Mouse (Mus musculus) midbrain, embryonic 13.5 days (tissue): ENCODE measurements at regions not wholly inside any gene's neighbourhood (a gene's known extent, or its start where the extent isn't known, plus 50 kb on each side); places are given as distances from the start of the nearest gene placed in this dataset.

ENCODE experiments used
- ATAC-seq: fragments of 200-750 bp; cut with Nextera tagmentation; 2 replicates; pipeline ENCODE4 v1.8.0; 2017; ENCODE audit warnings: mild to moderate bottlenecking, moderate TSS enrichment, moderate library complexity
- H3K27ac ChIP-seq: fragments of 300-500 bp; sonication (generic); 2 replicates; pipeline ENCODE4 v1.5.1; 2015; ENCODE audit warnings: inconsistent platforms, mild to moderate bottlenecking, moderate library complexity
- H3K27me3 ChIP-seq: fragments of 300-500 bp; sonication (generic); 2 replicates; pipeline ENCODE4 v1.6.1; 2015; ENCODE audit warnings: mild to moderate bottlenecking, inconsistent platforms
- H3K36me3 ChIP-seq: fragments of 300-500 bp; sonication (generic); 2 replicates; pipeline ENCODE4 v1.6.1; 2015; ENCODE audit warnings: mild to moderate bottlenecking, inconsistent platforms
- H3K4me1 ChIP-seq: fragments of 300-500 bp; sonication (generic); replicated peaks from 2 replicates; pipeline ENCODE4 v1.6.1; 2015; ENCODE audit warnings: inconsistent platforms
- H3K4me2 ChIP-seq: fragments of 300-500 bp; sonication (generic); replicated peaks from 2 replicates; pipeline ENCODE4 v1.6.1; 2015; ENCODE audit warnings: moderate library complexity, mild to moderate bottlenecking, inconsistent platforms
- H3K4me3 ChIP-seq: fragments of 300-500 bp; sonication (generic); replicated peaks from 2 replicates; pipeline ENCODE4 v1.5.1; 2015; ENCODE audit warnings: mild to moderate bottlenecking, inconsistent platforms
- H3K9ac ChIP-seq: fragments of 300-500 bp; sonication (generic); replicated peaks from 2 replicates; pipeline ENCODE4 v1.6.1; 2015; ENCODE audit warnings: mild to moderate bottlenecking, inconsistent platforms
- H3K9me3 ChIP-seq: fragments of 300-500 bp; sonication (generic); 2 replicates; pipeline ENCODE4 v1.6.1; 2016; ENCODE audit warnings: mild to moderate bottlenecking, inconsistent platforms
- WGBS: fragments of 180-500 bp; shearing (Covaris S2); methylation state at CpG from one replicate; pipeline ENCODE4 v1.1.7; 2015; 5-methylcytosine and 5-hydroxymethylcytosine counted together

GRCm38 (mm10) chr13:51936441-51936840 lies 90.0 kb downstream of the Gadd45g start:
- no peak for ATAC-seq
- Histone ChIP-seq H3K9me3 (no peaks in the 10 kb centered on the region), H3K27me3 (peaks cover 36% of the 10 kb centered on the region), H3K4me1 (0 out of 2 replicates have a peak, but pooled peaks cover 3% of the 10 kb centered on the region), H3K36me3 (no peaks in the 10 kb centered on the region), H3K27ac (no peak overlapping the region), H3K4me2 (no peak overlapping the region), H3K9ac (no peak overlapping the region), H3K4me3 (no peak overlapping the region)
- 91% methylated on average over 5 of the region's 5 CpGs for WGBS

GRCm38 (mm10) chr13:51937898-51938297 lies 91.4 kb downstream of the Gadd45g start:
- no peaks in the 10 kb centered on the region for H3K36me3 ChIP-seq
- no peak overlapping the region for H3K4me3 ChIP-seq
- no peak overlapping the region for H3K4me2 ChIP-seq
- ATAC-seq, result no peak
- H3K27ac ChIP-seq, result no peak overlapping the region
- no peaks in the 10 kb centered on the region for H3K9me3 ChIP-seq
- 0 out of 2 replicates have a peak, but pooled peaks cover 3% of the 10 kb centered on the region for H3K4me1 ChIP-seq
- peaks cover 28% of the 10 kb centered on the region for H3K27me3 ChIP-seq
- no peak overlapping the region for H3K9ac ChIP-seq
- 83% methylated on average over 7 of the region's 7 CpGs for WGBS

GRCm38 (mm10) chr13:51939262-51939661 lies 92.8 kb downstream of the Gadd45g start:
- Histone ChIP-seq H3K9ac (no peak overlapping the region), H3K4me3 (no peak overlapping the region), H3K4me2 (no peak overlapping the region), H3K36me3 (no peaks in the 10 kb centered on the region), H3K27me3 (peaks cover 36% of the 10 kb centered on the region), H3K4me1 (no peaks in the 10 kb centered on the region), H3K27ac (no peak overlapping the region), H3K9me3 (no peaks in the 10 kb centered on the region)
- no peak for ATAC-seq
- WGBS, result 87% methylated on average over 4 of the region's 4 CpGs

GRCm38 (mm10) chr13:51939715-51940114 lies 93.2 kb downstream of the Gadd45g start:
- no peaks in the 10 kb centered on the region for H3K4me1 ChIP-seq

GRCm38 (mm10) chr13:51946171-51946570 lies 99.7 kb downstream of the Gadd45g start:
- ATAC-seq, result no peak
- Histone ChIP-seq H3K36me3 (no peaks in the 10 kb centered on the region), H3K4me2 (no peak overlapping the region), H3K27ac (no peak overlapping the region), H3K27me3 (peaks cover 31% of the 10 kb centered on the region), H3K9me3 (no peaks in the 10 kb centered on the region), H3K4me3 (no peak overlapping the region), H3K4me1 (0 out of 2 replicates have a peak, but pooled peaks cover 4% of the 10 kb centered on the region), H3K9ac (no peak overlapping the region)
- WGBS, result 65% methylated on average over 3 of the region's 3 CpGs

More at GRCm38 (mm10) chr13:51939715-51940114, 93.2 kb downstream of the Gadd45g start:
- no peak overlapping the region for H3K9ac ChIP-seq
- H3K27me3 ChIP-seq, result peaks cover 40% of the 10 kb centered on the region
- WGBS, result 96% methylated on average over 6 of the region's 6 CpGs
- no peak overlapping the region for H3K4me2 ChIP-seq
- H3K36me3 ChIP-seq, result no peaks in the 10 kb centered on the region
- H3K9me3 ChIP-seq, result no peaks in the 10 kb centered on the region
- H3K4me3 ChIP-seq, result no peak overlapping the region
- no peak for ATAC-seq
- no peak overlapping the region for H3K27ac ChIP-seq

- Histone ChIP-seq H3K4me3 (no peak overlapping the region), H3K4me1 (0 out of 2 replicates have a peak, but pooled peaks cover 4% of the 10 kb centered on the region), H3K27me3 (peaks cover 17% of the 10 kb centered on the region), H3K27ac (no peak overlapping the region), H3K4me2 (no peak overlapping the region), H3K9me3 (no peaks in the 10 kb centered on the region), H3K36me3 (no peaks in the 10 kb centered on the region), H3K9ac (no peak overlapping the region)
- WGBS, result 78% methylated on average over 3 of the region's 3 CpGs
- ATAC-seq, result no peak
Measured at GRCm38 (mm10) chr13:51948896-51949295, 102.4 kb downstream of the Gadd45g start.

GRCm38 (mm10) chr13:51951506-51952038 lies 105.1 kb downstream of the Gadd45g start:
- H3K4me3 ChIP-seq, result no peak overlapping the region
- H3K4me1 ChIP-seq, result no peaks in the 10 kb centered on the region
- peaks cover 13% of the 10 kb centered on the region; the same call in 1 of the 2 replicates for H3K27me3 ChIP-seq
- H3K4me2 ChIP-seq, result no peak overlapping the region
- no peak for ATAC-seq
- WGBS, result 94% methylated on average over 7 of the region's 7 CpGs
- H3K27ac ChIP-seq, result no peak overlapping the region
- no peaks in the 10 kb centered on the region for H3K9me3 ChIP-seq
- no peaks in the 10 kb centered on the region for H3K36me3 ChIP-seq
- H3K9ac ChIP-seq, result no peak overlapping the region

- WGBS, result 83% methylated on average over 4 of the region's 4 CpGs
Measured at GRCm38 (mm10) chr13:51953084-51953483, 106.6 kb downstream of the Gadd45g start.

GRCm38 (mm10) chr13:51953569-51953968 lies 107.1 kb downstream of the Gadd45g start:
- no peaks in the 10 kb centered on the region for H3K9me3 ChIP-seq
- no peak overlapping the region for H3K4me2 ChIP-seq
- H3K9ac ChIP-seq, result no peak overlapping the region
- no peak overlapping the region for H3K4me3 ChIP-seq
- ATAC-seq, result no peak
- H3K27ac ChIP-seq, result no peak overlapping the region
- WGBS, result 72% methylated on average over 8 of the region's 8 CpGs
- H3K4me1 ChIP-seq, result no peaks in the 10 kb centered on the region
- H3K27me3 ChIP-seq, result peaks cover 11% of the 10 kb centered on the region; the same call in 1 of the 2 replicates
- H3K36me3 ChIP-seq, result no peaks in the 10 kb centered on the region

More at GRCm38 (mm10) chr13:51953084-51953483, 106.6 kb downstream of the Gadd45g start:
- no peaks in the 10 kb centered on the region for H3K4me1 ChIP-seq
- no peaks in the 10 kb centered on the region for H3K9me3 ChIP-seq
- no peak overlapping the region for H3K4me3 ChIP-seq
- peaks cover 11% of the 10 kb centered on the region; the same call in 1 of the 2 replicates for H3K27me3 ChIP-seq
- no peaks in the 10 kb centered on the region for H3K36me3 ChIP-seq
- no peak overlapping the region for H3K4me2 ChIP-seq
- ATAC-seq, result no peak
- H3K9ac ChIP-seq, result no peak overlapping the region
- H3K27ac ChIP-seq, result no peak overlapping the region

- Histone ChIP-seq H3K9ac (no peak overlapping the region), H3K9me3 (no peaks in the 10 kb centered on the region), H3K27me3 (peaks cover 12% of the 10 kb centered on the region; the same call in 1 of the 2 replicates), H3K4me3 (no peak overlapping the region), H3K4me1 (no peaks in the 10 kb centered on the region), H3K27ac (no peak overlapping the region), H3K4me2 (no peak overlapping the region), H3K36me3 (no peaks in the 10 kb centered on the region)
- no peak for ATAC-seq
- 87% methylated on average over 8 of the region's 8 CpGs for WGBS
Measured at GRCm38 (mm10) chr13:51957101-51957500, 110.6 kb downstream of the Gadd45g start.

GRCm38 (mm10) chr13:51959591-51959990 lies 113.1 kb downstream of the Gadd45g start:
- WGBS, result 89% methylated on average over 8 of the region's 8 CpGs

GRCm38 (mm10) chr13:51960262-51960661 lies 113.8 kb downstream of the Gadd45g start:
- no peak for ATAC-seq
- Histone ChIP-seq H3K27me3 (0 out of 2 replicates have a peak, but pooled peaks cover 6% of the 10 kb centered on the region), H3K9ac (no peak overlapping the region), H3K9me3 (no peaks in the 10 kb centered on the region), H3K4me3 (no peak overlapping the region), H3K4me2 (no peak overlapping the region), H3K36me3 (no peaks in the 10 kb centered on the region), H3K27ac (no peak overlapping the region), H3K4me1 (peaks cover 10% of the 10 kb centered on the region)
- WGBS, result 94% methylated on average over 4 of the region's 4 CpGs

More at GRCm38 (mm10) chr13:51959591-51959990, 113.1 kb downstream of the Gadd45g start:
- Histone ChIP-seq H3K9me3 (no peaks in the 10 kb centered on the region), H3K27me3 (0 out of 2 replicates have a peak, but pooled peaks cover 7% of the 10 kb centered on the region), H3K4me1 (peaks cover 5% of the 10 kb centered on the region), H3K36me3 (no peaks in the 10 kb centered on the region), H3K4me3 (no peak overlapping the region), H3K9ac (no peak overlapping the region), H3K4me2 (no peak overlapping the region), H3K27ac (no peak overlapping the region)
- ATAC-seq, result no peak

GRCm38 (mm10) chr13:51962191-51962611 lies 115.7 kb downstream of the Gadd45g start:
- ATAC-seq, result no peak
- Histone ChIP-seq H3K9me3 (no peaks in the 10 kb centered on the region), H3K4me2 (no peak overlapping the region), H3K4me1 (peaks cover 10% of the 10 kb centered on the region), H3K27ac (no peak overlapping the region), H3K9ac (no peak overlapping the region), H3K36me3 (no peaks in the 10 kb centered on the region), H3K27me3 (peaks cover 13% of the 10 kb centered on the region), H3K4me3 (no peak overlapping the region)
- WGBS, result 74% methylated on average over 8 of the region's 8 CpGs
